Mouse (Mus musculus) E14TG2a.4 (cell line): ENCODE data around the gene Topaz1.

Source experiments
- CTCF ChIP-seq: conservative IDR thresholded peaks from 2 replicates; pipeline ENCODE4 v1.5.1; 2014; ENCODE audit warnings: low read length
- NANOG ChIP-seq: IDR thresholded peaks from 2 replicates; pipeline ENCODE4 v1.6.1; 2014; ENCODE audit warnings: borderline replicate concordance, low read length, mixed read lengths
- POU5F1 ChIP-seq: IDR thresholded peaks from 2 replicates; pipeline ENCODE4 v1.6.1; 2014; ENCODE audit warnings: low read length, borderline replicate concordance

GRCm38 (mm10) chr9:122736742-122737141, 10.4 kb upstream of the Topaz1 start:
- peak; percentile 71 for TF ChIP-seq CTCF
- TF ChIP-seq NANOG: no peak
- TF ChIP-seq POU5F1: no peak
